Mouse (Mus musculus): ENCODE data around the gene Dock4. TPM values are rescaled to one million over a fixed set of nuclear protein-coding genes. Genes with fewer than 3 reads are reported as not detected.
A peak's percentile ranks its signal among the peaks of the same experiment; 100 is the strongest.

Dock4 gene
- polyA plus RNA-seq, 1 experiment from 2014 or later, result 31.9 TPM

- Histone ChIP-seq H3K9me3 (no peaks in the 10 kb centered on the region), H3K4me2 (replicated peaks) (no peak overlapping the region), H3K27ac (replicated peaks) (no peak overlapping the region), H3K36me3 (no peaks in the 10 kb centered on the region), H3K4me3 (no peak overlapping the region), H3K9ac (replicated peaks) (no peak overlapping the region), H3K27me3 (no peaks in the 10 kb centered on the region), H3K4me1 (no peaks in the 10 kb centered on the region)
- no peak for ATAC-seq (replicated peaks)
- 88% methylated on average over 3 of the region's 3 CpGs for WGBS
Measured at GRCm38 (mm10) chr12:40558600-40558999, 112.8 kb downstream of the Dock4 start.

GRCm38 (mm10) chr12:40559103-40559502 lies 113.4 kb downstream of the Dock4 start:
- no peak overlapping the region for H3K4me2 ChIP-seq (replicated peaks)
- H3K27ac ChIP-seq (replicated peaks), result no peak overlapping the region
- no peaks in the 10 kb centered on the region for H3K4me1 ChIP-seq
- no peaks in the 10 kb centered on the region for H3K27me3 ChIP-seq
- no peaks in the 10 kb centered on the region for H3K9me3 ChIP-seq
- WGBS, result 92% methylated on average over 11 of the region's 11 CpGs
- H3K4me3 ChIP-seq, result no peak overlapping the region
- no peak overlapping the region for H3K9ac ChIP-seq (replicated peaks)
- no peak for ATAC-seq (replicated peaks)
- H3K36me3 ChIP-seq, result no peaks in the 10 kb centered on the region

- Histone ChIP-seq H3K9ac (replicated peaks) (no peak overlapping the region), H3K4me1 (peaks cover 5% of the 10 kb centered on the region), H3K9me3 (no peaks in the 10 kb centered on the region), H3K27ac (replicated peaks) (no peak overlapping the region), H3K4me3 (no peak overlapping the region), H3K27me3 (no peaks in the 10 kb centered on the region), H3K36me3 (no peaks in the 10 kb centered on the region), H3K4me2 (replicated peaks) (no peak overlapping the region)
- no peak for ATAC-seq (replicated peaks)
- WGBS, result 87% methylated on average over 1 of the region's 1 CpGs
Measured at GRCm38 (mm10) chr12:40563703-40564102, 118.0 kb downstream of the Dock4 start.

GRCm38 (mm10) chr12:40564261-40564660 lies 118.5 kb downstream of the Dock4 start:
- Histone ChIP-seq H3K27ac (replicated peaks) (no peak overlapping the region), H3K9ac (replicated peaks) (no peak overlapping the region), H3K4me3 (no peak overlapping the region), H3K36me3 (no peaks in the 10 kb centered on the region), H3K4me1 (peaks cover 11% of the 10 kb centered on the region), H3K27me3 (no peaks in the 10 kb centered on the region), H3K4me2 (replicated peaks) (no peak overlapping the region), H3K9me3 (no peaks in the 10 kb centered on the region)
- ATAC-seq (replicated peaks), result no peak
- WGBS, result 88% methylated on average over 2 of the region's 2 CpGs

- Histone ChIP-seq H3K9ac (replicated peaks) (no peak overlapping the region), H3K36me3 (no peaks in the 10 kb centered on the region), H3K4me3 (no peak overlapping the region), H3K27ac (replicated peaks) (no peak overlapping the region), H3K4me2 (replicated peaks) (no peak overlapping the region), H3K9me3 (no peaks in the 10 kb centered on the region), H3K27me3 (no peaks in the 10 kb centered on the region), H3K4me1 (peaks cover 12% of the 10 kb centered on the region)
- WGBS, result 64% methylated on average over 4 of the region's 4 CpGs
- ATAC-seq (replicated peaks), result peak; percentile 61
Measured at GRCm38 (mm10) chr12:40568365-40568885, 122.7 kb downstream of the Dock4 start.

- Histone ChIP-seq H3K4me3 (no peak overlapping the region), H3K27ac (replicated peaks) (no peak overlapping the region), H3K9ac (replicated peaks) (no peak overlapping the region), H3K4me1 (peaks cover 12% of the 10 kb centered on the region), H3K9me3 (no peaks in the 10 kb centered on the region), H3K4me2 (replicated peaks) (no peak overlapping the region), H3K27me3 (no peaks in the 10 kb centered on the region), H3K36me3 (no peaks in the 10 kb centered on the region)
- WGBS, result 61% methylated on average over 9 of the region's 9 CpGs
- no peak for ATAC-seq (replicated peaks)
Measured at GRCm38 (mm10) chr12:40568971-40569968, 123.5 kb downstream of the Dock4 start.

GRCm38 (mm10) chr12:40570250-40570649 lies 124.5 kb downstream of the Dock4 start:
- no peak overlapping the region for H3K9ac ChIP-seq (replicated peaks)
- H3K36me3 ChIP-seq, result no peaks in the 10 kb centered on the region
- H3K4me1 ChIP-seq, result peaks cover 12% of the 10 kb centered on the region
- ATAC-seq (replicated peaks), result no peak
- no peaks in the 10 kb centered on the region for H3K27me3 ChIP-seq
- H3K4me3 ChIP-seq, result no peak overlapping the region
- no peaks in the 10 kb centered on the region for H3K9me3 ChIP-seq
- no peak overlapping the region for H3K4me2 ChIP-seq (replicated peaks)
- no peak overlapping the region for H3K27ac ChIP-seq (replicated peaks)
- WGBS, result 39% methylated on average over 1 of the region's 1 CpGs

- no peak overlapping the region for H3K4me2 ChIP-seq (replicated peaks)
- H3K4me3 ChIP-seq, result no peak overlapping the region
- WGBS, result 53% methylated on average over 3 of the region's 3 CpGs
- no peaks in the 10 kb centered on the region for H3K27me3 ChIP-seq
- no peak overlapping the region for H3K27ac ChIP-seq (replicated peaks)
- H3K9me3 ChIP-seq, result no peaks in the 10 kb centered on the region
- no peak for ATAC-seq (replicated peaks)
- H3K36me3 ChIP-seq, result no peaks in the 10 kb centered on the region
- H3K4me1 ChIP-seq, result peaks cover 4% of the 10 kb centered on the region; the same call in 1 of the 2 replicates
- no peak overlapping the region for H3K9ac ChIP-seq (replicated peaks)
Measured at GRCm38 (mm10) chr12:40574051-40574450, 128.3 kb downstream of the Dock4 start.

GRCm38 (mm10) chr12:40576749-40577148 lies 131.0 kb downstream of the Dock4 start:
- no peaks in the 10 kb centered on the region for H3K27me3 ChIP-seq
- 83% methylated on average over 2 of the region's 2 CpGs for WGBS
- H3K9ac ChIP-seq (replicated peaks), result no peak overlapping the region
- no peak overlapping the region for H3K4me2 ChIP-seq (replicated peaks)
- H3K9me3 ChIP-seq, result no peaks in the 10 kb centered on the region
- no peaks in the 10 kb centered on the region for H3K36me3 ChIP-seq
- no peak for ATAC-seq (replicated peaks)
- no peaks in the 10 kb centered on the region for H3K4me1 ChIP-seq
- no peak overlapping the region for H3K4me3 ChIP-seq
- H3K27ac ChIP-seq (replicated peaks), result no peak overlapping the region

GRCm38 (mm10) chr12:40580351-40580750 lies 134.6 kb downstream of the Dock4 start:
- no peak for ATAC-seq (replicated peaks)

GRCm38 (mm10) chr12:40581037-40581436 lies 135.3 kb downstream of the Dock4 start:
- Histone ChIP-seq H3K4me1 (no peaks in the 10 kb centered on the region), H3K36me3 (no peaks in the 10 kb centered on the region), H3K9ac (replicated peaks) (no peak overlapping the region), H3K4me3 (no peak overlapping the region), H3K27ac (replicated peaks) (no peak overlapping the region), H3K27me3 (no peaks in the 10 kb centered on the region), H3K4me2 (replicated peaks) (no peak overlapping the region), H3K9me3 (no peaks in the 10 kb centered on the region)
- ATAC-seq (replicated peaks), result no peak
- WGBS, result 82% methylated on average over 3 of the region's 3 CpGs

More at GRCm38 (mm10) chr12:40580351-40580750, 134.6 kb downstream of the Dock4 start:
- WGBS, result 50% methylated on average over 2 of the region's 2 CpGs
- Histone ChIP-seq H3K9me3 (no peaks in the 10 kb centered on the region), H3K9ac (replicated peaks) (no peak overlapping the region), H3K36me3 (no peaks in the 10 kb centered on the region), H3K4me1 (no peaks in the 10 kb centered on the region), H3K27ac (replicated peaks) (no peak overlapping the region), H3K27me3 (no peaks in the 10 kb centered on the region), H3K4me3 (no peak overlapping the region), H3K4me2 (replicated peaks) (no peak overlapping the region)

GRCm38 (mm10) chr12:40582059-40582458 lies 136.3 kb downstream of the Dock4 start:
- H3K9me3 ChIP-seq, result no peaks in the 10 kb centered on the region
- no peaks in the 10 kb centered on the region for H3K27me3 ChIP-seq
- H3K4me3 ChIP-seq, result no peak overlapping the region
- H3K4me2 ChIP-seq (replicated peaks), result no peak overlapping the region
- H3K9ac ChIP-seq (replicated peaks), result no peak overlapping the region
- 83% methylated on average over 5 of the region's 5 CpGs for WGBS
- ATAC-seq (replicated peaks), result no peak
- H3K36me3 ChIP-seq, result no peaks in the 10 kb centered on the region
- no peak overlapping the region for H3K27ac ChIP-seq (replicated peaks)
- no peaks in the 10 kb centered on the region for H3K4me1 ChIP-seq
